Mouse (Mus musculus): ENCODE results near the gene Arpc3. TPM values are rescaled to one million over a fixed set of nuclear protein-coding genes. Genes with fewer than 3 reads are reported as not detected.

The Arpc3 gene
- polyA plus RNA-seq, 1 experiment = 154 TPM

GRCm38 (mm10) chr5:122434541-122434940, 42.9 kb downstream of the Arpc3 start:
- H3K4me1 ChIP-seq (ENCODE audit: control insufficient read depth, insufficient read depth, insufficient read length) = no peaks in the 10 kb centered on the region
- no peaks in the 10 kb centered on the region for H3K27me3 ChIP-seq (ENCODE audit: control insufficient read depth, insufficient read depth, low read length)
- 86% methylated on average over 4 of the region's 4 CpGs for WGBS
- H3K27ac ChIP-seq (ENCODE audit: insufficient read depth, low read length) = no peak overlapping the region
- no peak for DNase-seq (ENCODE audit: low read depth in 1 of 2, low spot score in 2 of 2)
- TF ChIP-seq POLR2A (IDR thresholded peaks at IDR 0.05; ENCODE audit: low read depth, low read length) (no peak), CTCF (IDR thresholded peaks at IDR 0.05; ENCODE audit: extremely low read depth, insufficient read depth, insufficient read length, insufficient replicate concordance) (no peak)
- no peak overlapping the region for H3K4me3 ChIP-seq (ENCODE audit: extremely low read depth, insufficient read depth, insufficient read length)
- H3K36me3 ChIP-seq (ENCODE audit: control insufficient read depth, insufficient read depth, low read length) = peaks cover 66% of the 10 kb centered on the region

GRCm38 (mm10) chr5:122439400-122440094, 47.9 kb downstream of the Arpc3 start:
- Histone ChIP-seq H3K4me1 (ENCODE audit: control insufficient read depth, insufficient read depth, insufficient read length) (no peaks in the 10 kb centered on the region), H3K27ac (ENCODE audit: insufficient read depth, low read length) (peak overlapping the region; percentile 37), H3K36me3 (ENCODE audit: control insufficient read depth, insufficient read depth, low read length) (peaks cover 67% of the 10 kb centered on the region), H3K4me3 (ENCODE audit: extremely low read depth, insufficient read depth, insufficient read length) (no peak overlapping the region), H3K27me3 (ENCODE audit: control insufficient read depth, insufficient read depth, low read length) (no peaks in the 10 kb centered on the region)
- no peak for DNase-seq (ENCODE audit: low read depth in 1 of 2, low spot score in 2 of 2)
- WGBS = 93% methylated on average over 19 of the region's 19 CpGs
- TF ChIP-seq POLR2A (IDR thresholded peaks at IDR 0.05; ENCODE audit: low read depth, low read length) (no peak), CTCF (IDR thresholded peaks at IDR 0.05; ENCODE audit: extremely low read depth, insufficient read depth, insufficient read length, insufficient replicate concordance) (no peak)

- no peak for TF ChIP-seq POLR2A (IDR thresholded peaks at IDR 0.05; ENCODE audit: low read depth, low read length)
- no peak for TF ChIP-seq CTCF (IDR thresholded peaks at IDR 0.05; ENCODE audit: extremely low read depth, insufficient read depth, insufficient read length, insufficient replicate concordance)
- no peak overlapping the region; the same call in 1 of the 2 replicates for H3K27ac ChIP-seq (ENCODE audit: insufficient read depth, low read length)
- H3K4me1 ChIP-seq (ENCODE audit: control insufficient read depth, insufficient read depth, insufficient read length) = no peaks in the 10 kb centered on the region
- no peak overlapping the region for H3K4me3 ChIP-seq (ENCODE audit: extremely low read depth, insufficient read depth, insufficient read length)
- WGBS = 95% methylated on average over 12 of the region's 12 CpGs
- no peak for DNase-seq (ENCODE audit: low read depth in 1 of 2, low spot score in 2 of 2)
- peaks cover 67% of the 10 kb centered on the region for H3K36me3 ChIP-seq (ENCODE audit: control insufficient read depth, insufficient read depth, low read length)
- H3K27me3 ChIP-seq (ENCODE audit: control insufficient read depth, insufficient read depth, low read length) = no peaks in the 10 kb centered on the region
Observed at GRCm38 (mm10) chr5:122440095-122440630, 48.5 kb downstream of the Arpc3 start.

- Histone ChIP-seq H3K27me3 (ENCODE audit: control insufficient read depth, insufficient read depth, low read length) (no peaks in the 10 kb centered on the region), H3K4me3 (ENCODE audit: extremely low read depth, insufficient read depth, insufficient read length) (no peak overlapping the region), H3K27ac (ENCODE audit: insufficient read depth, low read length) (no peak overlapping the region), H3K36me3 (ENCODE audit: control insufficient read depth, insufficient read depth, low read length) (peaks cover 37% of the 10 kb centered on the region), H3K4me1 (ENCODE audit: control insufficient read depth, insufficient read depth, insufficient read length) (no peaks in the 10 kb centered on the region)
- DNase-seq (ENCODE audit: low read depth in 1 of 2, low spot score in 2 of 2) = no peak
- TF ChIP-seq CTCF (IDR thresholded peaks at IDR 0.05; ENCODE audit: extremely low read depth, insufficient read depth, insufficient read length, insufficient replicate concordance) (no peak), POLR2A (IDR thresholded peaks at IDR 0.05; ENCODE audit: low read depth, low read length) (no peak)
- 94% methylated on average over 10 of the region's 10 CpGs for WGBS
Observed at GRCm38 (mm10) chr5:122444492-122444891, 52.8 kb downstream of the Arpc3 start.

GRCm38 (mm10) chr5:122445051-122445610, 53.5 kb downstream of the Arpc3 start:
- Histone ChIP-seq H3K27ac (ENCODE audit: insufficient read depth, low read length) (no peak overlapping the region), H3K4me1 (ENCODE audit: control insufficient read depth, insufficient read depth, insufficient read length) (no peaks in the 10 kb centered on the region), H3K36me3 (ENCODE audit: control insufficient read depth, insufficient read depth, low read length) (peaks cover 33% of the 10 kb centered on the region), H3K27me3 (ENCODE audit: control insufficient read depth, insufficient read depth, low read length) (no peaks in the 10 kb centered on the region), H3K4me3 (ENCODE audit: extremely low read depth, insufficient read depth, insufficient read length) (no peak overlapping the region)
- WGBS = 97% methylated on average over 11 of the region's 11 CpGs
- TF ChIP-seq POLR2A (IDR thresholded peaks at IDR 0.05; ENCODE audit: low read depth, low read length) (no peak), CTCF (IDR thresholded peaks at IDR 0.05; ENCODE audit: extremely low read depth, insufficient read depth, insufficient read length, insufficient replicate concordance) (no peak)
- DNase-seq (ENCODE audit: low read depth in 1 of 2, low spot score in 2 of 2) = no peak

GRCm38 (mm10) chr5:122447857-122448256, 56.2 kb downstream of the Arpc3 start:
- 88% methylated on average over 8 of the region's 8 CpGs for WGBS
- H3K4me3 ChIP-seq (ENCODE audit: extremely low read depth, insufficient read depth, insufficient read length) = no peak overlapping the region
- H3K36me3 ChIP-seq (ENCODE audit: control insufficient read depth, insufficient read depth, low read length) = peaks cover 13% of the 10 kb centered on the region
- no peak for DNase-seq (ENCODE audit: low read depth in 1 of 2, low spot score in 2 of 2)
- H3K27ac ChIP-seq (ENCODE audit: insufficient read depth, low read length) = peak overlapping the region; percentile 28; the same call in 1 of the 2 replicates
- TF ChIP-seq CTCF (IDR thresholded peaks at IDR 0.05; ENCODE audit: extremely low read depth, insufficient read depth, insufficient read length, insufficient replicate concordance) = no peak
- no peaks in the 10 kb centered on the region for H3K27me3 ChIP-seq (ENCODE audit: control insufficient read depth, insufficient read depth, low read length)
- no peaks in the 10 kb centered on the region for H3K4me1 ChIP-seq (ENCODE audit: control insufficient read depth, insufficient read depth, insufficient read length)

- DNase-seq (ENCODE audit: low read depth in 1 of 2, low spot score in 2 of 2) = no peak
- Histone ChIP-seq H3K4me1 (ENCODE audit: control insufficient read depth, insufficient read depth, insufficient read length) (no peaks in the 10 kb centered on the region), H3K4me3 (ENCODE audit: extremely low read depth, insufficient read depth, insufficient read length) (no peak overlapping the region), H3K27ac (ENCODE audit: insufficient read depth, low read length) (no peak overlapping the region), H3K36me3 (ENCODE audit: control insufficient read depth, insufficient read depth, low read length) (peaks cover 10% of the 10 kb centered on the region), H3K27me3 (ENCODE audit: control insufficient read depth, insufficient read depth, low read length) (no peaks in the 10 kb centered on the region)
- no peak for TF ChIP-seq POLR2A (IDR thresholded peaks at IDR 0.05; ENCODE audit: low read depth, low read length)
- no peak for TF ChIP-seq CTCF (IDR thresholded peaks at IDR 0.05; ENCODE audit: extremely low read depth, insufficient read depth, insufficient read length, insufficient replicate concordance)
- 86% methylated on average over 5 of the region's 5 CpGs for WGBS
Observed at GRCm38 (mm10) chr5:122448869-122449268, 57.2 kb downstream of the Arpc3 start.
